Mouse (Mus musculus): ENCODE measurements around the gene Gm6367. TPM values are rescaled to one million over a fixed set of nuclear protein-coding genes. Genes with fewer than 3 reads are reported as not detected.
"Not testable (repeated sequence)": the region's sequence is repeated elsewhere in the genome, so short reads cannot be mapped to it uniquely, and the experiment has no call there.

Gene Gm6367
- total RNA-seq (2015), result not detected in 2 replicates
- not detected in 2 replicates for total RNA-seq (2017)

GRCm38 (mm10) chr5:94988326-94988725 is at the start of gene Gm6367:
Gene Gm6367, plus strand, starts transcription at chr5:94988626.
- not testable (repeated sequence) for ATAC-seq (replicated peaks; ENCODE audit: poor library complexity)

Other genes starting within 250 kb of the Gm6367 start
- not detected in 2 replicates for gene Gm3183, start 123.2 kb upstream of the Gm6367 start, total RNA-seq (2015)
- not detected in 2 replicates for gene Gm3183, start 123.2 kb upstream of the Gm6367 start, total RNA-seq (2017)
- not detected in 2 replicates for gene Gm7942, start 118.3 kb downstream of the Gm6367 start, total RNA-seq (2015)
- gene Gm7942, start 118.3 kb downstream of the Gm6367 start, total RNA-seq (2017), result not detected in 2 replicates
- gene Gm16513, start 194.0 kb downstream of the Gm6367 start, total RNA-seq (2015), result not detected in 2 replicates
- gene Gm16513, start 194.0 kb downstream of the Gm6367 start, total RNA-seq (2017), result not detected in 2 replicates

All from megakaryocyte progenitor cell, adult 5-6 weeks (primary cell).